Mouse (Mus musculus) heart, postnatal 25 days (tissue): ENCODE measurements at regions not wholly inside any gene's neighbourhood (a gene's known extent, or its start where the extent isn't known, plus 50 kb on each side); places are given as distances from the start of the nearest gene placed in this dataset.
A peak's percentile ranks its signal among the peaks of the same experiment; 100 is the strongest.

Source experiments
- DNase-seq: peaks from one replicate; pipeline ENCODE4 v3.0.0; 2022; ENCODE audit warnings: low spot score
- intact Hi-C: fragments of 180-260 bp; cut with DNase I; formaldehyde crosslinking; loops from one replicate; pipeline ENCODE4 v1.15.1; 2025

GRCm38 (mm10) chr10:24357636-24358035 lies 134.3 kb downstream of the Moxd1 start:
- intact Hi-C loops, result no loop called here
- no peak for DNase-seq

GRCm38 (mm10) chr10:24361424-24361823 lies 138.1 kb downstream of the Moxd1 start:
- DNase-seq, result no peak
- intact Hi-C loops, result no loop called here

GRCm38 (mm10) chr10:24365369-24365768 lies 142.1 kb downstream of the Moxd1 start:
- intact Hi-C loops, result no loop called here

DNA sequence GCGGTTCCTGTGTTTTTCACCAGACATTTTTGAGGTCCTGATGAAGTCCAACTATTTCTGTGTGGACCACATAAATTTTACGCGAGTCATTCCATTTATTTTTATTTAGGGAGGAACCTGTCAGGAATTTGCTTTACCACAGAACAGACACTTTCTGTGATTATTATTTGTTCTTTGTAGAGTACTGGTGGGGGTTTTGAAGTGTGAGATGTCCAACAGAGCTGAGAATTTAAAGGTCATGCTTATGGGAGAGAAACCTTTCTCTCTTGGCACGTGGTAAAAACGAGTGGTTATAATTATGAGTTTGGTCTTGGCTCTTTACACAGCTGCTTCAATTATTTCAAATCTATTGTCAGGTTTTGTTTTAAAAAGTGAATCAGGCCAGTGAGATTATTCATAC lies 143.7 kb downstream of the Moxd1 start:
- intact Hi-C loops, result no loop called here

More at GRCm38 (mm10) chr10:24365369-24365768, 142.1 kb downstream of the Moxd1 start:
- no peak for DNase-seq

DNA sequence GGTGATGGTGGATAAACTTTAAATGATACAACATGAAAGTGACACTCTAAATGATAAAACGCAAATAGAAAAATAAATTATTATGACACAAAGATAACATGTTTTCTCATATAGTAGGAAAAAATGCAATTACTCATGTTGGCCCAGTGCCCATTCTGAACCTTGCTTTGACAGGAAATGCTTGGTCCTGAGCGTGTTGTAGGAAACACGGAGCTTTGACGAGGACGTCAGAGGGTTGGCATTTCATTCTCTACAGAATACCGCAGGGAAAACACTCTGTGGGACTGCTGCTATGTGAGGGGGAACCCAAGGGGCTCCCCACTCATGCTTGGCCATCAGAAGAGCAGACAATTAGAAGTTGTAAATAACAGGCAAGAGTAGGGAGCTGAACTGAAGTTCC lies 150.6 kb downstream of the Moxd1 start:
- DNase-seq, result no peak
- intact Hi-C loops, result no loop called here

More for the DNA sequence above, 143.7 kb downstream of the Moxd1 start:
- DNase-seq, result no peak

- intact Hi-C loops, result no loop called here
- no peak for DNase-seq
These were observed 156.0 kb downstream of the Moxd1 start for GRCm38 (mm10) chr10:24379291-24379690.

DNA sequence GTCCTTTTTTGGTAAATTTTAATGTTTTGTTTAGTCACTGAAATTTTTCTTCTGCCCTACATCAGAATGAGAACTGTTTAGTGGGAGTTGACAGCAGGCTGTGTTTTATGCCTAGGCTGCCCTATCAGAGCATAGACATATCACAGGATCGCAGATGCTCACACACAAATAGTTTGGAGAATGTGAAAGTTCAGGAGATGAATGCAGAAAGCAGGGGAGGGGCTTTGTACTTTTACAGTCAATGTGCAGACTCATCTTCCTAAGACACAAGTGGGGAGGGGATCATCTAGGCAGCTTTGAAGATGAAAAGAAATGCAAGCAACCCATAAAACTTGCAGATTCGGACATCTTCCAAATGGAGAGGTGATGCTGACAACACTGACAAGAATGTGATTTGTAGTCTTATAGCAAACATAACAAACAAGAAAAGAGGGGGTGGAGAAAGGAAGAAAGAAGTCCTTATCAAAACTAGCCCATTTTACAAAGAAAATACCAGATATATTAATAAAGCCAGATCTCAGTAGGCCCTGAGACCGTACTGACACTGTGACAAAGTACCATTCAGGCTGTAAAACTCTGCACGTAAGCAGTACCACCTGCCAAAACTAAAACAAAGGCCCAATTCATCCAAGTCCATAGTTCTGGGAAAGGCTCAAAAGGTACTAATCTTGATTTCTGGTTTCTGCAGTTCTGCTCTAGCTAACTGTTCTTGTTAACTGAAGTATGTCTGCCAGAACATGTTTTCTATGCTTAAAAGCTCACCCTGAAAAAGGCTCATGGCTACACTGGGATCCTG lies 157.4 kb downstream of the Moxd1 start:
- DNase-seq, result no peak
- intact Hi-C loops, result no loop called here

DNA sequence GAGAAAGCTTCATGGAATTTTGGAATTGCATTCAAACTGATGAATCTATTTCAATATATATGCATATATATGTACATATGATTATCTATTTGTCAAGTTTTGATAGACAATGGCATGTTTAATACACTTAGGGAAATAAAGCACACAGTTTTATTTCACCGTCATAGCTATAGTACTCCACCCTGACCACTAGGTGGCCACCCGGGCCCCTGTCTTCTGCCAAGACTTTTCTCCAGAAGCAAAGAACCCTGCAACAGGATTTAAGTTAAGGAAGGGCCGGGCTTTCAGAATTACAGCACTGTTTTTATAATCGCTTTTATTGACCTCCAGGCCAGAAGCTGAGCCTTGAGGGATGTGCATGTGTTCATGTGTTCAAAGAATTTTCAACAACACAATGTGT lies 158.6 kb downstream of the Moxd1 start:
- intact Hi-C loops, result loop anchor here (2.0 kb wide), 1 partner anchor 241 kb away; no protein-coding TSS in a partner anchor
- DNase-seq, result no peak

- no peak for DNase-seq
- intact Hi-C loops, result no loop called here
These were observed 160.7 kb downstream of the Moxd1 start for GRCm38 (mm10) chr10:24384061-24384460.

GRCm38 (mm10) chr10:24388229-24388628 lies 164.9 kb downstream of the Moxd1 start:
- intact Hi-C loops, result no loop called here
- DNase-seq, result no peak

DNA sequence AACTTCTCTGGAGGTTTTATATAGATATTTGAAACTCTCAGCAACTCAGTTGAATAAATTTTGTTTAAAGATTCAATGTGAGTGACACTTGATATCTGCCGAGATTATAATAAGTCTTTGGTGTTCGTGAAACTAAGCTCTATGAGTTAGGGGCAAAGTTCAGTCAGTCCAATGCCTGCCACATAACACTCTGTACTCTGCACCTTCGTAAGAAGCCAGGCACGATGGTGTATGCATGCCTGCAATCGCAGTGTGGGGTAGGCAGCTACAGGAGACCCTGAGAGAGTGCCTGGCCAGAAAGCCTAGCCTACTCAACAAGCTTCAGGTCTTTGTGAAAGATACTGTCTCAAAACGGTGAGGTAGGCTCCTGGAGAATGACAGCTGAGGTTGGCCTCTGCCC lies 167.7 kb downstream of the Moxd1 start:
- DNase-seq, result no peak
- intact Hi-C loops, result no loop called here

DNA sequence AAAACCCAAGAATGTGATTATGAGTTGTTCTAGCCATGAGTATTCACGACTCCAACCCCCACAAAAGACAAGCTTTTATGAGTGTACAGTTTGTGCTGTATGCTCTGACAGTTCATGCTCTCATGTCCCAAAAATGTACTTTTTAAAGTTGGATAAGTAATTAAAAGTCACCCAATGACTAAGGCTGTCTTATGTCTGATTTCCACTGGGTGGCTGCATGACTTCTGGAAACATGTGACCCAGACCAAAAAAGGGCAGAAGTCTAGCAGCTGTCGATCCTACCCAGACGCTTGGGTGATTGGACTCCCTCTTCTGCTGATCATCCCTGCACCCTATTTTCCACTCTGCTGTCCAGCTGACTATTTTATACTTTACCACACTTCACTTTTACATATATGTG lies 168.7 kb downstream of the Moxd1 start:
- intact Hi-C loops, result no loop called here
- DNase-seq, result no peak

DNA sequence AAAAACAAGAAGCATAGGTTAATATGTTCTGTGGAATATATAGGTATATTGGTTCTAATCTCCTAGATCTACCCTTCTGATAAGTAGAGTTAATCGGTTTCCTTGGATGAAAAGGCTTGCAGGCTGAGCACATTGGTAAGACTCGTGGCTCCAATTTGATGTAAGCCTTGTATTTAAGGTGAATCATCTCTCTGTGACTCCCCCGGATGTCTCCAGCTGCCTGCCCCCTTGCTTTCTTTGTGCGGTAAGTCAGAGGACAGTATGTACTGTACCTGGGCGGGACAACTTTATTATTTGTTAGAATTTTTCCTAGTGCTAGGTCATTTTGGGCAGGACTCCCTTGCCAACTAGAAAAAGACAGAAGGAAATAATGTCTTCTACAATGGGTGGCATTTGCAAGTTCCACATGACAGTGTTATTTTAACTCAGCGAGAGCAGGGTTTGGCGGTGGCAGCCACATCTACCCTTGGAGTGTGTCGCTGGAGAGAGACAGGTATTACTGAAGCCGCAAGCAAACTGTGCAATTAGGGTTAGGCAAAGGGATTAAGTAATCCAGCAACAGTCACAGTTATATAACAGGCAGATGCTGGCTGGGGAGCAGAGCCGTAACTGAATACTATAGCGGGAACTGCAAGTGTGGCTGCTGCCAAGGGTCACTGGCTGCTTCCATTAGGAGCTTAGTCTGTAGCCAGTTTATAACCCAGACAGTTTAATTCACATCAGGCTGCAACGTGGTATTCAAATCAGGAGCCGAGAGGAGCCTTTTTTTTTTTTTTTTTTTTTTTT lies 172.9 kb downstream of the Moxd1 start:
- intact Hi-C loops, result no loop called here
- peak; percentile 23 for DNase-seq

- no peak for DNase-seq
- intact Hi-C loops, result no loop called here
These were observed 173.8 kb downstream of the Moxd1 start for GRCm38 (mm10) chr10:24397125-24397524.

DNA sequence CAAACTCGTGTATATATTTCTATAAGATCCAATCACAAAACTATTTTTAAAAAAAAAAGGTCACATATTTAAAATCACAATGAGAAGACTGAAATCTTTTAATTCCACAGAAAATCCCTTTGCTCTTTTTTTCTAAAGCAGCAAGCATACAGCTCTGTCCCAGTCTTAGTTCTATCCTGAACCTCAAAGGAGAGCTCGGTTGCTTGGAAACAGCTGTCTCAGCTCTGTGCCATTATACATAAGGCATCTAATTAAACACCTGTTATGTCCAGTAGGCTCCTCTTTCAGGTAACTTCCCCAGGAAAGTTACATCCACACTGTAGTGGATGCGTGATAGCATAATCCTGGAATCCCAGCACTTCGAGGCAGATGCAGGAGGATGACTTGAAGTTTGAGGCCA lies 181.5 kb downstream of the Moxd1 start:
- intact Hi-C loops, result no loop called here
- DNase-seq, result no peak

DNA sequence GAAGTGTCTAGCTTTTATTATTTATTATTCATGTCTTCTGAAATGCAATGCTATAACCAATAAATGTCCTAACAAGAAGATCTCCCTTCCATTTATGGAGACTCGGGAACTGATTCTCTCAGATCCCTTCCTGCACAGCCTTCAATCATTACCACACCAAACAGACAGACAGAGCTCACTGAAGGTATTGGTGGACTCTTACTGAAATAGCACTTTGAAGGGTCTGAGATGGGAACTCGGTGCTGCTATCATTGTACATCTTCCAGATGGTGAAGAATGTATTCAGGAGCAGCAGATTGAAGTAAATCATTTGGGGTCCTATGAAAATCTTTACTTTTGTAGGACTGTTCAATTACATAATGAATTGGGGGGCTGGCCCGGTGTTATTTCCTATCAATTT lies 183.6 kb downstream of the Moxd1 start:
- intact Hi-C loops, result no loop called here
- DNase-seq, result no peak

DNA sequence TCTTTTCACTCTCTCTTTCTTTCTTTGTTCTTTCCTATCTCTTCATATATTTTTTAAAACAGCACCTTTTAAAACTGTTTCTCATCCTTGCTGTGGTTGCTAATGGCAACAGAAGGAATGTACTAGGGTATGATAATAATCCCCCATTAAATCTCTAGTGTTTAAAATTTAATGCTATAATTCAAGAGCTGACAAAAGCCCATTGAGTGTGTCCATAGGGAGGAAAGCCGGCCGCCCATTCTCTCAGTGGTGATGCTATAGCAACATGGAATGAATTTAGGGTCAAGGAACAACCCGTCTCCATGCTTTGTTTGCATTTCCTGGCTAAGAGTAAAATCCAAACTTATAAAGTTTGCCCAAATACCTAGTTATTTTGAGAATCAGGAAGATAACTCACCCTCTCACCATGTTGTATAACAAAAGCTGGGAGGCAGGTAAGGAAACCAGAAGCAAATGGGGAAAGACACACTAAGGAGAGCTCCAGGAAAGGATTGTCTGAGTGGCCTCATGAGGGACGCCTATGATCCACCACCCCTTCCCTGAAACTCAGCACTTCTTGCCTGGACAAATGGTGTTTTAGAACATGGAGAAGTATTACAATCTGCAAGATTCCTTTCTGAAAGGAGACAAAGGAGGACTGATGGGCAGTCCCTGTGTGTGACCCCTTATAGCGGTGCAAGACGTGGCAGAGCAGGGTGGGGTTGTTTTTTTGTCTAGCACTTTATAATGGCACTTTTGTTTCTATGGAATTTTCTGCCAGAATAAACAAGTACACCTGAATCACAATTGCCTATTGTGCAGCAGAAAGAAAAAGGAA lies 184.3 kb downstream of the Moxd1 start:
- intact Hi-C loops, result no loop called here
- DNase-seq, result no peak

DNA sequence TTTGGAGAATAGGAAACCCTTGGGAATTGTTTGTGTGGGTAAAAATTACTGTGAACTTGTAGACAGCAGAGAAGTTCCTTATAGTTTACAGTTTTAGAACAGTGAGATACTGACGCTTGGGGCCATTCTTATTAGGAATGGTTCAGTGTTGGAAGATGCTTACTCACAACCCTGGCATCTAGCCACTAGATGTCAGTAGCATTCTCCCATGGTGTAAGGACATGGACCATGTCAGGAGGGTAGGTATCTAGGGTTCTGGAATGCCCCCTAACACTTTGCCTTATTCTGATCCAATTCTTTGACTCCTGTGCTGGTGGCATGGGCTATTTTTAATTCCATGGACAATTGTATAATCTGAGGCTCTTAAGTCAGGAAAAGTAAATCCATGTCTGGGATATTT lies 185.3 kb upstream of the Ccn2 start:
- intact Hi-C loops, result loop anchor here (1.0 kb wide), 2 partner anchors 181 to 212 kb away; no protein-coding TSS in a partner anchor
- no peak for DNase-seq

DNA sequence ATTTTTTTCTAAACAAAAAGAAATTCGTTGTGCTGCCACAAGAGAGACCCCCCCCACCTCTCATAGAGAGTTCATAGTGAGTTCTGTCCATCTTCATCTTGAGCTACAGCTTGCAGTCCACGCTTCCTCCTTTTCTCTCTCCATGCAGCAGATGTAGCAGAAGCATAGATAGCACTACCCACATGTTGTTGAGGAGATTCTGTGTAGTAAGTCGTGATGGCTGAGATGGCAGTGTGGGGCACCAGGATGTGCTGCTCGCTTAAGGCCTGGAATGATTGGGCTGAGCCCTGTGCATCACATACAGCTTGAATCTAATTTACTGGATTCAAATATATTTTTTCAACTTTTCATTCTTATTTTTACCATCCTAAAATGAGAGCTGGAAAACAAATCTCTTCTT lies 184.4 kb upstream of the Ccn2 start:
- no peak for DNase-seq
- intact Hi-C loops, result loop anchor here (1.0 kb wide), 2 partner anchors 180 to 211 kb away; no protein-coding TSS in a partner anchor

DNA sequence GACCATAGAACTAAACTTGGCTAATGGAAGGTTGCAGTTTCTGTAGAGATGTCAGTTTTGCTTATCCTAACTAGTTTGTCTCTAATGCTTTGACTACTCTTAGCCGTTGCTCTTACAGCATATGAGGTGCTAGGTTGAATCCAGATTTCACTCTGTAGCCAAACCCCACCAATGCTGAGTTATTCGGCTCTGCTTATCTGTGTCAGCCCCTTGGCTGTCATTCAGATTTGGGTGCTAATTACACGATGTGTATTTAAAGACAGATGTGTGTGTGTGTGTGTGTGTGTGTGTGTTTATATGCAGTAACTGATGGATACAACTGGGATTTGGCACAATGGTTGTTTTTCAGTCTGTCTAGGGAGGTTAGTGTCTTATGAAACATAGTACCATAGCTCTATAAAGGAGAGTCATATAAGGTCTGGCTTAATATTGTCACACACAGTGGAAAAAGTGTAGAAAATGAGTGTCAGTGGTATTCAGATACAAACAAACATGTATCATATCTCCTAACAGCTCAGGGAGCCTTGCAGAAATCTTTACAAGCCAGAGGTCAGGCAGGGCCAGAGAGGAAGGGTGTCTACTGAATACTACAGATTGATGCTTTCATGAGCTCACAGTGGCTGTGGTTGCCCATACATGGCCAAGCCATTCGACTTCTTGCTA lies 172.6 kb upstream of the Ccn2 start:
- intact Hi-C loops, result no loop called here
- no peak for DNase-seq
